Mouse (Mus musculus) heart, adult 2 months (tissue): ENCODE measurements at regions not wholly inside any gene's neighbourhood (a gene's known extent, or its start where the extent isn't known, plus 50 kb on each side); places are given as distances from the start of the nearest gene placed in this dataset.

ENCODE experiments used
- CTCF ChIP-seq: fragments of 200-600 bp; IDR thresholded peaks from 2 replicates; pipeline ENCODE4 v1.8.1; 2022; ENCODE audit warnings: antibody characterized with exemption, mild to moderate bottlenecking, moderate library complexity
- EP300 ChIP-seq: fragments of 200-500 bp; IDR thresholded peaks from 2 replicates; pipeline ENCODE4 v1.6.1; 2011; ENCODE audit warnings: low read depth, low read length, control low read depth; ENCODE audit not compliant: insufficient read depth
- POLR2A ChIP-seq: fragments of 200-500 bp; IDR thresholded peaks from 2 replicates; pipeline ENCODE4 v1.6.1; 2011; ENCODE audit warnings: mild to moderate bottlenecking, low read depth, low read length, control low read depth; ENCODE audit not compliant: insufficient read depth

DNA sequence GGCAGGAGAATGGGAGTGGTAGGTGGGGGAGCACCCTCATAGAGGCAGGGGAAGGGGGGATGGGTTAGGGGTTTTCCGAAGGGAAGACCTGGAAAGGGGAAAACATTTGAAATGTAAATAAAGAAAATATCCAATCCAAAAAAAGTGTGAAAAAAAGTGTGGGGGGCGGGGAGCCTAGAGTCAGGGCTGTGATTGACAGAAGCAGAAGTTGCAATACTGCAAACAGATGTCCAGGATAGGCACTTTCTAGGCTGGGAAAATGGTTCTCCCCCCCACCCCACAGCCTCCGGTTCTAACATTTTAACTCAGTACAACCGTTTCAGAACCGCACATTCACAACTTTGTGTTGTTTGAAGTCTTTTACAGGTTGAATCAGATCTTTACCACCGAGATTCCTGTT is 66.6 kb downstream of the Gm9817 start:
- TF ChIP-seq CTCF (no peak), EP300 (no peak), POLR2A (no peak)
